Mouse (Mus musculus): ENCODE measurements around the gene Amz2. TPM values are rescaled to one million over a fixed set of nuclear protein-coding genes. Genes with fewer than 3 reads are reported as not detected.

The Amz2 gene
- polyA plus RNA-seq, 1 experiment from 2014 or later = 44.1 TPM

DNA sequence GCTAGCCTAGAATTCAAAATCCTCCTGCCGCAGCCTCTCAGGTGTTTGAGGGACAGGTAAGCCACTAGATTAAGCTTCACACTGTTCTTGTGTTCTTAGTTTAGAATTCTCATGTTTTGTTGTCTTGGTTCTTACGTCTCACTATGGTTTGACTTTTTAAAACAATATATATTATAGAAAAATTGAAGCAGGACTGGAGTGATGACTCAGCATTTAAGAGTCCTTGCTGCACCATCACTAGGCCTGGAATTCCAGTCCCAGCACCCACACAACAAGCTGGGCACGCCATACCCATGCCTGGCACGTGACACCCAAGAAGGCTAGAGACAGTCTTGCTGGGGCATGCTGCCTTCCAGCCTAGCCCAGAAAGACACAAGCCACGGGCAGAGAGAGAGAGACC, 19.3 kb upstream of the Amz2 start:
- no peak for ATAC-seq (ENCODE audit: low FRiP score)
- Histone ChIP-seq H3K9me3 (replicated peaks) (no peaks in the 10 kb centered on the region), H3K36me3 (no peaks in the 10 kb centered on the region), H3K9ac (no peak overlapping the region), H3K4me3 (no peak overlapping the region), H3K27ac (no peak overlapping the region), H3K4me1 (no peaks in the 10 kb centered on the region), H3K27me3 (no peaks in the 10 kb centered on the region), H3K4me2 (replicated peaks) (no peak overlapping the region)
- 93% methylated on average over 5 of the region's 5 CpGs for WGBS

GRCm38 (mm10) chr11:109410197-109410980, 15.4 kb upstream of the Amz2 start:
- WGBS = 89% methylated on average over 15 of the region's 15 CpGs
- no peaks in the 10 kb centered on the region for H3K36me3 ChIP-seq

DNA sequence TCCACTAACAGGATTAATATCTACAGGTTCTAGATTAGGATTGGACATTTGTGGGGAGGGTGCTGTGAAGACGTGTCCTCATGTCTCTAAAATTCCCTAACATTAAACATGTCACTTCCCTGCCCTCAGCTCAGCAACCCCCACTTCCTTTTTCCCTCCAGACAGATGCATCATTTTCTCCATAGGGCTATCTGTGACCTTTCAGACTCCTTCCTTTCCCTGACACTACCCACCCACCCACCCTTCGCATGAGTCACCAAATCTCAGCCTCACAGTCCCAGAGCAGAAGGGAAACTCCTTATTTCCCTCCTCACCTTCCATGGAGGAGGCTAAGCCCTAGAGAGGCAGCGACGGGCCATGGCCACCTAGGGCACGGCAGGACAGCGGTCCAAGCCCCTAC, 12.1 kb upstream of the Amz2 start, which contains the start of gene 9930022D16Rik:
Gene 9930022D16Rik, plus strand, starts transcription at position 301 of the 400 bp plus-strand sequence.
- Histone ChIP-seq H3K9me3 (replicated peaks) (no peaks in the 10 kb centered on the region), H3K36me3 (no peaks in the 10 kb centered on the region), H3K4me2 (replicated peaks) (no peak within 1 kb of the TSS), H3K4me3 (no peak within 1 kb of the TSS), H3K27me3 (no peaks in the 10 kb centered on the region), H3K4me1 (no peaks in the 10 kb centered on the region), H3K27ac (no peak within 1 kb of the TSS), H3K9ac (no peak within 1 kb of the TSS)
- WGBS = 92% methylated on average over 6 of the region's 6 CpGs
- ATAC-seq (ENCODE audit: low FRiP score) = no peak

More at GRCm38 (mm10) chr11:109410197-109410980, 15.4 kb upstream of the Amz2 start:
- Histone ChIP-seq H3K27me3 (no peaks in the 10 kb centered on the region), H3K4me3 (no peak overlapping the region), H3K27ac (no peak overlapping the region), H3K4me2 (replicated peaks) (no peak overlapping the region), H3K4me1 (no peaks in the 10 kb centered on the region), H3K9ac (no peak overlapping the region), H3K9me3 (replicated peaks) (no peaks in the 10 kb centered on the region)
- ATAC-seq (ENCODE audit: low FRiP score) = no peak

DNA sequence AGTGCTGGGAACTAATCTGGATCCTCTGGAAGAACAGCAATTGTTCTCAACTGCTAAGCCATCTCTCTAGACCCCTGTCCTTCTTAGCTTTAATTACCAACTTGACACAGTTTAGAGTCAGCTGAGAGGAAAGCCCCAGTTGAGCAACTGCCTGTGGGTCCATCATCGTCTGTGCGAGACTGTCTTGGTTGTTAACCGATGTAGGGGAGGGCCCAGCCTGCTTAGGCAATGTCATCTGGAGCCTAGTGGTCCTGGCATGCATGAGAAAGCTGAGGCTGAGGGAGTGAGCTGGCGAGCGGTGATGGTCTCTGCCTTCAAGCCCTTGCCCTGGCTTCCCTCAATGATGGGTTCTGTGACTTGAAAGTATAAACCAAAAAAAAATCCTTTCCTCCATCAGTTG, 10.9 kb upstream of the Amz2 start:
- Histone ChIP-seq H3K4me1 (no peaks in the 10 kb centered on the region), H3K4me3 (no peak overlapping the region), H3K36me3 (no peaks in the 10 kb centered on the region), H3K4me2 (replicated peaks) (no peak overlapping the region), H3K27me3 (no peaks in the 10 kb centered on the region), H3K9ac (no peak overlapping the region), H3K27ac (no peak overlapping the region), H3K9me3 (replicated peaks) (no peaks in the 10 kb centered on the region)
- 89% methylated on average over 5 of the region's 5 CpGs for WGBS
- ATAC-seq (ENCODE audit: low FRiP score) = no peak

GRCm38 (mm10) chr11:109416709-109417420, 8.9 kb upstream of the Amz2 start:
- Histone ChIP-seq H3K27me3 (0 out of 2 replicates have a peak, but pooled peaks cover 3% of the 10 kb centered on the region), H3K4me1 (no peaks in the 10 kb centered on the region), H3K36me3 (no peaks in the 10 kb centered on the region), H3K9me3 (replicated peaks) (no peaks in the 10 kb centered on the region), H3K9ac (no peak overlapping the region), H3K4me2 (replicated peaks) (no peak overlapping the region), H3K4me3 (no peak overlapping the region), H3K27ac (no peak overlapping the region)
- no peak for ATAC-seq (ENCODE audit: low FRiP score)
- 88% methylated on average over 8 of the region's 8 CpGs for WGBS

DNA sequence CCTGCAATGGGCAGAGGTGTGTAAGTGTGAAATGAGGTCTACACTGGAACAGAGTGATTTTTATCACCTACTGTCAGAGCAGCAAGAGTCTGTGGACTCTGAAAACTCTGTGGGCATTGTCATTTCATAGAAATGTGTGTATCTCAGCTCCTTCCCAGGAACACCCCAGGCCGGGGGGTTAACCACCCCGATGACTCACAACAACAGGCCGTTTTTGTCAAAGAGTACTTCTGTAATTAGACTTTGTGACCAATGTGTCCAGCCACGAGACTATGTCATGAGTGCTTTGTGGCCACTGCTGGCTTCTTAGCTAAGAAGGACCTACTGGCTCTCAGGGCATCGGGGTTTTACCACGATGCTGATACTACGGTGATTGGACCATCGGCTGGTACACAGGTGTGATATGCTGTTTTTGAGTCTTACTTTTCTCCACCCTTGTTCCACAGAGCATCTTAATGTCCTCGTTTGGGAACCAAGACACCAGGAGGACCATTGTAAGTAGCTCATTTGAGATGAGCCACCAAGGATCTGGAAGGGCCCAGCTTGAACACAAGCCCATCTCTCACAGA, 8.2 kb upstream of the Amz2 start:
- 0 out of 2 replicates have a peak, but pooled peaks cover 3% of the 10 kb centered on the region for H3K9me3 ChIP-seq (replicated peaks)
- WGBS = 89% methylated on average over 9 of the region's 9 CpGs
- no peak for ATAC-seq (ENCODE audit: low FRiP score)

GRCm38 (mm10) chr11:109419461-109419860, 6.3 kb upstream of the Amz2 start:
- H3K4me1 ChIP-seq = no peaks in the 10 kb centered on the region
- no peak overlapping the region for H3K27ac ChIP-seq
- H3K36me3 ChIP-seq = no peaks in the 10 kb centered on the region
- H3K4me2 ChIP-seq (replicated peaks) = no peak overlapping the region
- no peak overlapping the region for H3K9ac ChIP-seq
- H3K4me3 ChIP-seq = no peak overlapping the region
- ATAC-seq (ENCODE audit: low FRiP score) = no peak
- H3K27me3 ChIP-seq = 0 out of 2 replicates have a peak, but pooled peaks cover 3% of the 10 kb centered on the region
- H3K9me3 ChIP-seq (replicated peaks) = 0 out of 2 replicates have a peak, but pooled peaks cover 3% of the 10 kb centered on the region
- 47% methylated on average over 4 of the region's 4 CpGs for WGBS

More for the DNA sequence above, 8.2 kb upstream of the Amz2 start:
- Histone ChIP-seq H3K36me3 (no peaks in the 10 kb centered on the region), H3K27ac (no peak overlapping the region), H3K4me2 (replicated peaks) (no peak overlapping the region), H3K27me3 (0 out of 2 replicates have a peak, but pooled peaks cover 3% of the 10 kb centered on the region), H3K4me3 (no peak overlapping the region), H3K9ac (no peak overlapping the region), H3K4me1 (no peaks in the 10 kb centered on the region)

- H3K27me3 ChIP-seq = 0 out of 2 replicates have a peak, but pooled peaks cover 3% of the 10 kb centered on the region
- H3K9me3 ChIP-seq (replicated peaks) = 0 out of 2 replicates have a peak, but pooled peaks cover 3% of the 10 kb centered on the region
- 55% methylated on average over 16 of the region's 16 CpGs for WGBS
- no peak overlapping the region for H3K27ac ChIP-seq
- no peak for ATAC-seq (ENCODE audit: low FRiP score)
- H3K4me3 ChIP-seq = no peak overlapping the region
- no peaks in the 10 kb centered on the region for H3K4me1 ChIP-seq
- H3K36me3 ChIP-seq = no peaks in the 10 kb centered on the region
- no peak overlapping the region for H3K9ac ChIP-seq
- no peak overlapping the region for H3K4me2 ChIP-seq (replicated peaks)
Measured at GRCm38 (mm10) chr11:109419961-109420566, 5.7 kb upstream of the Amz2 start.

DNA sequence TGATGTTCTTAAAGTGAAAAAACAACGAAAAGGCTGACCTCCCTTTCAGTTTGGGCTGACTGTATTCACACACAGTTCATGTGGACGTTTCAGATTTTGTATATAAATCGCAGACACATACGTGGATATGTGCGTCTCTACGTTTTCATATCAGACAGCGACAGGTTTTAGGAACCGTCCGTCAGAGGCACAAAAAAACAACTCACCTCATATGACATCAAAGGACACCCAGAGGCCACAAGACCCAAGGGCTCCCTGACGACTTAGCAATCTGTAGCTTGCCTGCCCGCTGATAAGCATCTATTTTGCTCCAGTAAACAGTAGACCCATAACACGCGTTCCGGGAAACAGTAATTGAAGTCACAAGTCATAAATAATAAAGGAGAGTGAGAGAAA, 5.2 kb upstream of the Amz2 start:
- Histone ChIP-seq H3K9me3 (replicated peaks) (0 out of 2 replicates have a peak, but pooled peaks cover 3% of the 10 kb centered on the region), H3K27ac (no peak overlapping the region), H3K9ac (no peak overlapping the region), H3K36me3 (no peaks in the 10 kb centered on the region), H3K4me1 (no peaks in the 10 kb centered on the region), H3K4me2 (replicated peaks) (no peak overlapping the region), H3K4me3 (no peak overlapping the region), H3K27me3 (0 out of 2 replicates have a peak, but pooled peaks cover 3% of the 10 kb centered on the region)
- ATAC-seq (ENCODE audit: low FRiP score) = no peak
- 87% methylated on average over 14 of the region's 14 CpGs for WGBS

DNA sequence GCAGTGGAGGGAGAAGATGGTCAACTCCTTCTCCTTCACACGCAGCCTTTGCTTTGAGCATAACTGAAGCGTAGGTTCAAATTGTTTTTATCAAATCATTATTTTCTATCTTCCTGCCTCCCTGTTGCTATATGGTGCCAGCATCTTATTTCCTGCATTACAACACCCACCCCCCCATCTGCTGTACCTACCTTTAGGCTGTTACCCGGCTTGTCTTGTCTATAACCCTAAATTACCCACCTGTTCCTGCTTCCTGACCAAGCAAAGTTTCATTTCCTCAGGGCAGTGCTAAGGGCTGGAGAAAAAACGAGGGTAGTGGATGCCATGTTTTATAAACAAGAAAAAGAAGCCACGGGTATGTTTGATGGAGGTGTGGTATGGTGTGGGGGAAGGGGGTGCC, 4.5 kb upstream of the Amz2 start:
- H3K9me3 ChIP-seq (replicated peaks) = 0 out of 2 replicates have a peak, but pooled peaks cover 3% of the 10 kb centered on the region
- H3K9ac ChIP-seq = no peak overlapping the region
- H3K4me2 ChIP-seq (replicated peaks) = no peak overlapping the region
- 0 out of 2 replicates have a peak, but pooled peaks cover 3% of the 10 kb centered on the region for H3K27me3 ChIP-seq
- H3K4me3 ChIP-seq = no peak overlapping the region
- H3K36me3 ChIP-seq = no peaks in the 10 kb centered on the region
- H3K27ac ChIP-seq = no peak overlapping the region
- WGBS = 89% methylated on average over 5 of the region's 5 CpGs
- ATAC-seq (ENCODE audit: low FRiP score) = no peak
- no peaks in the 10 kb centered on the region for H3K4me1 ChIP-seq

DNA sequence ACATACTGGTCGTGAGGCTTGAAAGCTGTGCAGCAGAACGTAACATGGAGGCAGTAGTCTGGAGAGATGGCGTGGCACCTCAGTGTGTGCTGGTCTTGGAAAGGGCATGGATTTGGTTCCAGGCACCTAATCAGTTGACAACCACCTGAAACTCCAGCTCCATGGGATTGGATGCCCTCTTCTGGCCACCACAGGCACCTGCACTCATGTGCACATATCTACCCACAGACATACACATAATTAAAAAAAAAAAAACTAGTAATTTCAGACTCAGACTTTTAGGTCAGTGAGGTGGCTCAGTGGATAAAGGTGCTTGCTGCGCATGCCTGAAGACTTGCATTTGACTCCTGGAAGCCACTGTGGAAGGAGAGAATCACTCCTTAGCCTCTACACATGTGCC, 3.5 kb upstream of the Amz2 start:
- no peak for ATAC-seq (ENCODE audit: low FRiP score)
- H3K9me3 ChIP-seq (replicated peaks) = 0 out of 2 replicates have a peak, but pooled peaks cover 3% of the 10 kb centered on the region
- H3K9ac ChIP-seq = no peak overlapping the region
- H3K4me3 ChIP-seq = no peak overlapping the region
- no peak overlapping the region for H3K27ac ChIP-seq
- WGBS = 98% methylated on average over 4 of the region's 4 CpGs
- H3K4me1 ChIP-seq = peaks cover 8% of the 10 kb centered on the region
- no peak overlapping the region for H3K4me2 ChIP-seq (replicated peaks)
- 0 out of 2 replicates have a peak, but pooled peaks cover 3% of the 10 kb centered on the region for H3K27me3 ChIP-seq
- no peaks in the 10 kb centered on the region for H3K36me3 ChIP-seq

GRCm38 (mm10) chr11:109423294-109423693, 2.5 kb upstream of the Amz2 start:
- Histone ChIP-seq H3K27ac (no peak overlapping the region), H3K9ac (no peak overlapping the region), H3K27me3 (0 out of 2 replicates have a peak, but pooled peaks cover 3% of the 10 kb centered on the region), H3K4me3 (no peak overlapping the region), H3K9me3 (replicated peaks) (0 out of 2 replicates have a peak, but pooled peaks cover 3% of the 10 kb centered on the region), H3K4me2 (replicated peaks) (no peak overlapping the region), H3K36me3 (no peaks in the 10 kb centered on the region), H3K4me1 (peaks cover 10% of the 10 kb centered on the region)
- no peak for ATAC-seq (ENCODE audit: low FRiP score)
- 77% methylated on average over 1 of the region's 1 CpGs for WGBS
